Mouse (Mus musculus): ENCODE measurements around the gene Prkd3. TPM values are rescaled to one million over a fixed set of nuclear protein-coding genes. Genes with fewer than 3 reads are reported as not detected.

Gene Prkd3
- total and polyA plus RNA-seq, 3 experiments: 4.8 to 5.7 TPM; not detected in 1

- no peak within 1 kb of the TSS for H3K27ac ChIP-seq (ENCODE audit: control insufficient read depth, low read depth, low read length)
- H3K79me2 ChIP-seq (ENCODE audit: control insufficient read depth, insufficient read depth, low read length, poor library complexity): no peaks in the 10 kb centered on the region
- no peak for DNase-seq (ENCODE audit: low read depth, low spot score)
Observed at GRCm38 (mm10) chr17:78906892-78907291, 113.7 kb downstream of the Prkd3 start, which contains the start of gene Sult6b1. TSS of gene Sult6b1 (minus strand) at chr17:78906992.

DNA sequence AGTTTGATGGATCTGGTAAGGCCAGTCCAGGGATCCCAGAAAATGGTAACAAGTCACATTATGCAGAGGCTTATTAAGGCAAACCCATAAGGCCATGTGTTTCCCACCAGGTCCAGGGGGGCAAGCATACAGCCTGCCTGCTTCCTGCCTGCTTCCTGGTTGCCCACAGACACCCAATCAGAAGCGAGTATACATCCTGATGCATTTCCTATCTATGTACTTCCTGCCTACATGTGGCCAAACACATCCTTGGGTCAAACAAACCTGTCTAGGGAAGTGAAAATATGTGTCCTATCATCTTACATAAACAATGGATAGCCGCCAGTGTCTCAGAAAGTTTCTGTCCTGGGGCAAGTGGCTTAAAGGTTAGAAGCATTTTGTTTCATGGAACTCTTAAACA lies 117.5 kb downstream of the Prkd3 start:
- Histone ChIP-seq H3K36me3 (ENCODE audit: control insufficient read depth in 1 of 2, insufficient read depth in 2 of 2, low read length in 2 of 2) (no peaks in the 10 kb centered on the region), H3K9ac (ENCODE audit: control insufficient read depth, low read depth, low read length, poor library complexity, severe bottlenecking) (no peak overlapping the region), H3K9me3 (replicated peaks; ENCODE audit: insufficient read depth, low read length) (no peaks in the 10 kb centered on the region), H3K79me2 (ENCODE audit: control insufficient read depth, insufficient read depth, low read length, poor library complexity) (no peaks in the 10 kb centered on the region), H3K4me1 (ENCODE audit: control insufficient read depth in 1 of 2, insufficient read depth in 2 of 2, low read length in 2 of 2) (no peaks in the 10 kb centered on the region), H3K27me3 (ENCODE audit: control insufficient read depth in 1 of 2, insufficient read depth in 2 of 2, low read length in 2 of 2) (no peaks in the 10 kb centered on the region), H3K4me3 (ENCODE audit: control insufficient read depth in 1 of 2, insufficient read depth in 1 of 2, low read depth in 2 of 2, low read length in 2 of 2) (no peak overlapping the region), H3K27ac (ENCODE audit: control insufficient read depth, low read depth, low read length) (no peak overlapping the region)
- DNase-seq (ENCODE audit: low read depth, low spot score): peak; percentile 17
- TF ChIP-seq ELF1 (IDR thresholded peaks at IDR 0.05; ENCODE audit: low read depth, low read length) (peak; percentile 43; the same call in 1 of the 2 replicates), MAX (IDR thresholded peaks at IDR 0.05; ENCODE audit: low read length) (no peak), SMC3 (IDR thresholded peaks at IDR 0.05; ENCODE audit: low read depth, low read length) (no peak)

More at GRCm38 (mm10) chr17:78906892-78907291, 113.7 kb downstream of the Prkd3 start, which contains the start of gene Sult6b1:
- H3K4me1 ChIP-seq (ENCODE audit: control insufficient read depth in 1 of 2, insufficient read depth in 2 of 2, low read length in 2 of 2): no peaks in the 10 kb centered on the region
- H3K9me3 ChIP-seq (replicated peaks; ENCODE audit: insufficient read depth, low read length): no peaks in the 10 kb centered on the region
- no peak within 1 kb of the TSS for H3K4me3 ChIP-seq (ENCODE audit: control insufficient read depth in 1 of 2, insufficient read depth in 1 of 2, low read depth in 2 of 2, low read length in 2 of 2)
- peaks cover 0 to 4% of the 10 kb centered on the region in 2 experiments; a peak in 2 of 4 replicates for H3K36me3 ChIP-seq (ENCODE audit: control insufficient read depth in 1 of 2, insufficient read depth in 2 of 2, low read length in 2 of 2)
- no peaks in the 10 kb centered on the region for H3K27me3 ChIP-seq (ENCODE audit: control insufficient read depth in 1 of 2, insufficient read depth in 2 of 2, low read length in 2 of 2)
- no peak for TF ChIP-seq MAFK (IDR thresholded peaks at IDR 0.05; ENCODE audit: borderline replicate concordance, low read depth, low read length)
- no peak for TF ChIP-seq ETS1 (IDR thresholded peaks at IDR 0.05; ENCODE audit: low read depth, low read length)
- no peak for TF ChIP-seq CTCF (IDR thresholded peaks at IDR 0.05 in 2 of 3, conservative IDR thresholded peaks at IDR 0.05 in 1 of 3; ENCODE audit: control insufficient read depth in 1 of 3, insufficient read depth in 1 of 3, low read depth in 2 of 3, low read length in 3 of 3, poor library complexity in 1 of 3, severe bottlenecking in 1 of 3)
- TF ChIP-seq ELF1 (IDR thresholded peaks at IDR 0.05; ENCODE audit: low read depth, low read length): no peak
- TF ChIP-seq ZNF384 (IDR thresholded peaks at IDR 0.05; ENCODE audit: low read depth, low read length): no peak
- no peak for TF ChIP-seq GABPA (IDR thresholded peaks at IDR 0.05; ENCODE audit: low read depth, low read length)
- no peak for TF ChIP-seq MAZ (IDR thresholded peaks at IDR 0.05; ENCODE audit: low read depth, low read length)
- no peak for TF ChIP-seq MYC (IDR thresholded peaks at IDR 0.05; ENCODE audit: low read depth, low read length)
- no peak for TF ChIP-seq BHLHE40 (IDR thresholded peaks at IDR 0.05; ENCODE audit: borderline replicate concordance, low read depth, low read length)
- no peak for TF ChIP-seq POLR2AphosphoS2 (IDR thresholded peaks at IDR 0.05; ENCODE audit: low read length)
- no peak for TF ChIP-seq USF2 (IDR thresholded peaks at IDR 0.05; ENCODE audit: borderline replicate concordance in 1 of 2, insufficient read depth in 1 of 2, low read depth in 1 of 2, low read length in 2 of 2)
- TF ChIP-seq POLR2AphosphoS5 (IDR thresholded peaks at IDR 0.05; ENCODE audit: borderline replicate concordance, low read depth, low read length): no peak
- no peak for TF ChIP-seq NELFE (IDR thresholded peaks at IDR 0.05; ENCODE audit: low read depth, low read length)
- no peak for TF ChIP-seq ZKSCAN1 (IDR thresholded peaks at IDR 0.05; ENCODE audit: low read depth, low read length)
- TF ChIP-seq MEF2A (IDR thresholded peaks at IDR 0.05; ENCODE audit: extremely low read depth, insufficient replicate concordance, low read depth, low read length, poor library complexity, severe bottlenecking): no peak
- TF ChIP-seq TAL1 (IDR thresholded peaks at IDR 0.05; ENCODE audit: low read length): no peak
- H3K9ac ChIP-seq (ENCODE audit: control insufficient read depth, low read depth, low read length, poor library complexity, severe bottlenecking): no peak within 1 kb of the TSS

Other genes with a start within 250 kb of the Prkd3 start
- gene Heatr5b, start 185.5 kb downstream of the Prkd3 start, total RNA-seq (2012; rRNA removed): 9.8 and 10.4 TPM in 2 replicates
- 10 to 100 TPM in 1 of 2 experiments, not detected in 1; 19.9 TPM for gene Heatr5b, start 185.5 kb downstream of the Prkd3 start, polyA plus RNA-seq (2012; ENCODE audit: insufficient read depth in 1 of 2, insufficient read length in 2 of 2, low read depth in 1 of 2, low replicate concordance in 2 of 2, missing spikeins in 1 of 2)
- 9.5 and 10.3 TPM in 2 replicates for gene Gpatch11, start 185.2 kb downstream of the Prkd3 start, total RNA-seq (2012; rRNA removed)
- gene Gpatch11, start 185.2 kb downstream of the Prkd3 start, polyA plus RNA-seq (2012; ENCODE audit: insufficient read depth in 1 of 2, insufficient read length in 2 of 2, low read depth in 1 of 2, low replicate concordance in 2 of 2, missing spikeins in 1 of 2): 10 to 100 TPM in 1 of 2 experiments, not detected in 1; 12.4 TPM
- gene Eif2ak2, start 138.2 kb downstream of the Prkd3 start, total RNA-seq (2012; rRNA removed): 10.2 and 14.1 TPM in 2 replicates
- gene Eif2ak2, start 138.2 kb downstream of the Prkd3 start, polyA plus RNA-seq (2012; ENCODE audit: insufficient read depth in 1 of 2, insufficient read length in 2 of 2, low read depth in 1 of 2, low replicate concordance in 2 of 2, missing spikeins in 1 of 2): 10 to 100 TPM in 1 of 2 experiments, not detected in 1; 18.1 TPM
- gene Sult6b1, start 113.8 kb downstream of the Prkd3 start, total RNA-seq (2012; rRNA removed): not detected in 2 replicates
- gene Sult6b1, start 113.8 kb downstream of the Prkd3 start, polyA plus RNA-seq (2012; ENCODE audit: insufficient read depth in 1 of 2, insufficient read length in 2 of 2, low read depth in 1 of 2, low replicate concordance in 2 of 2, missing spikeins in 1 of 2): under 1 TPM in 1 of 2 experiments, not detected in 1; 0.29 TPM
- gene Cebpzos, start 104.3 kb downstream of the Prkd3 start, total RNA-seq (2012; rRNA removed): 18.1 and 18.9 TPM in 2 replicates
- gene Cebpzos, start 104.3 kb downstream of the Prkd3 start, polyA plus RNA-seq (2012; ENCODE audit: insufficient read depth in 1 of 2, insufficient read length in 2 of 2, low read depth in 1 of 2, low replicate concordance in 2 of 2, missing spikeins in 1 of 2): 10 to 100 TPM in 1 of 2 experiments, not detected in 1; 30.2 TPM
- gene Cebpz, start 83.8 kb downstream of the Prkd3 start, total RNA-seq (2012; rRNA removed): 72.2 and 80.7 TPM in 2 replicates
- gene Cebpz, start 83.8 kb downstream of the Prkd3 start, polyA plus RNA-seq (2012; ENCODE audit: insufficient read depth in 1 of 2, insufficient read length in 2 of 2, low read depth in 1 of 2, low replicate concordance in 2 of 2, missing spikeins in 1 of 2): 100 to 1,000 TPM in 1 of 2 experiments, 10 to 100 TPM in 1; 69.9 to 128 TPM
- gene Ndufaf7, start 83.7 kb downstream of the Prkd3 start, total RNA-seq (2012; rRNA removed): 22.6 TPM in 2 replicates
- 10 to 100 TPM in 1 of 2 experiments, not detected in 1; 29.3 TPM for gene Ndufaf7, start 83.7 kb downstream of the Prkd3 start, polyA plus RNA-seq (2012; ENCODE audit: insufficient read depth in 1 of 2, insufficient read length in 2 of 2, low read depth in 1 of 2, low replicate concordance in 2 of 2, missing spikeins in 1 of 2)
- not detected in 2 replicates for gene Qpct, start 31.1 kb upstream of the Prkd3 start, total RNA-seq (2012; rRNA removed)
- not detected for gene Qpct, start 31.1 kb upstream of the Prkd3 start, polyA plus RNA-seq (2012; ENCODE audit: insufficient read depth in 1 of 2, insufficient read length in 2 of 2, low read depth in 1 of 2, low replicate concordance in 2 of 2, missing spikeins in 1 of 2)